ENCODE assay signal across 9 mouse cellular contexts in the genomic region with DNA sequence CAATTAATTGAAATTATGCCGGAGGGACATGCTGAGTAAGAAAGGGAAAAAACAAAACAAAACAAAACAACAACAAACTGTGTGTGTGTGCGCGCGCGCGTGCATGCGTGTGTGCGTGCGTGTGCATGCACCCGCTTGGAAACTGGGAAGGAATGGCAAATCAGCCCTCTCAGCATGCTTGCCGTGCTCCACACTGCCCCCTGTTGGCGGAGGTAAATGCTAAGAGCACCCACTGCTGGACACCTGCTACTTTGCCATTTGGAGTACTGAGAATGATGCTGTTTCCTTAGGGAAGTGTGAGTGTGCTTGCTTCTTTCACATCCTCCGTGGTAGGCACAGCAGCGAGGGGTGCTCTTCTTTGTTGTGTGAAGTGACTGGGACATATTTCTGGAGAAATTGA.
DNase-seq lines count a peak whose midpoint lies in the region; ATAC-seq and TF ChIP-seq lines count a peak whose summit lies in the region.
"Had no signal": no experiment of that assay in that cellular context is flagged by ENCODE, and none has a peak within 500 bp of the region (broad histone marks: within the 10 kb centered on the region; RNA-seq: fewer than 3 reads in every experiment).

No protein-coding gene starts in this region.

- no peaks in the 10 kb centered on the region for H3K4me1 ChIP-seq in embryonic fibroblast, embryonic 13.5 days (ENCODE audit: control insufficient read depth, insufficient read depth, low read length)
- no peaks in the 10 kb centered on the region for H3K4me1 ChIP-seq in stomach, postnatal 0 days (replicated peaks; ENCODE audit: control insufficient read depth, insufficient read depth)
- H3K4me1 ChIP-seq in midbrain, embryonic 10.5 days = no peaks in the 10 kb centered on the region
- no peaks in the 10 kb centered on the region for H3K4me1 ChIP-seq in midbrain, embryonic 14.5 days (ENCODE audit: control insufficient read depth, insufficient read depth, low read length)
- H3K4me1 ChIP-seq: liver, embryonic 13.5 days had no signal

- H3K36me3 ChIP-seq in stomach, postnatal 0 days (ENCODE audit: control insufficient read depth, insufficient read depth, low read length) = no peaks in the 10 kb centered on the region
- no peaks in the 10 kb centered on the region for H3K36me3 ChIP-seq in midbrain, embryonic 10.5 days
- H3K36me3 ChIP-seq in midbrain, embryonic 14.5 days (ENCODE audit: control insufficient read depth, insufficient read depth, low read length) = no peaks in the 10 kb centered on the region
- H3K36me3 ChIP-seq: liver, embryonic 13.5 days had no signal

- peak; percentile 59 for TF ChIP-seq CTCF in embryonic fibroblast, embryonic 13.5 days (IDR thresholded peaks at IDR 0.05; ENCODE audit: borderline replicate concordance, insufficient read depth, low read length)
- TF ChIP-seq CTCF in stomach, postnatal 0 days (IDR thresholded peaks at IDR 0.05; ENCODE audit: low read depth) = peak; percentile 57

- no peak overlapping the region for H3K4me2 ChIP-seq in stomach, postnatal 0 days (replicated peaks; ENCODE audit: low read depth)
- no peak overlapping the region for H3K4me2 ChIP-seq in midbrain, embryonic 14.5 days (ENCODE audit: low read length)
- H3K4me2 ChIP-seq: liver, embryonic 13.5 days had no signal

- no peaks in the 10 kb centered on the region for H3K27me3 ChIP-seq in stomach, postnatal 0 days (ENCODE audit: control insufficient read depth, insufficient read depth, low read length)
- no peaks in the 10 kb centered on the region for H3K27me3 ChIP-seq in midbrain, embryonic 10.5 days (ENCODE audit: low read depth, poor library complexity, severe bottlenecking)
- no peaks in the 10 kb centered on the region for H3K27me3 ChIP-seq in midbrain, embryonic 14.5 days (ENCODE audit: control insufficient read depth, insufficient read depth, low read length)
- H3K27me3 ChIP-seq: liver, embryonic 13.5 days had no signal

- no peak overlapping the region for H3K27ac ChIP-seq in embryonic fibroblast, embryonic 13.5 days (ENCODE audit: insufficient read depth, low read length)
- H3K27ac ChIP-seq in stomach, postnatal 0 days (replicated peaks) = no peak overlapping the region
- no peak overlapping the region for H3K27ac ChIP-seq in midbrain, embryonic 10.5 days (replicated peaks)
- no peak overlapping the region for H3K27ac ChIP-seq in midbrain, embryonic 14.5 days (replicated peaks; ENCODE audit: low read depth, low read length)
- H3K27ac ChIP-seq: liver, embryonic 13.5 days had no signal

- H3K4me3 ChIP-seq in embryonic fibroblast, embryonic 13.5 days (ENCODE audit: insufficient read depth, low read length) = no peak overlapping the region
- H3K4me3 ChIP-seq in stomach, postnatal 0 days (ENCODE audit: low read depth, low read length) = no peak overlapping the region
- no peak overlapping the region for H3K4me3 ChIP-seq in midbrain, embryonic 10.5 days
- H3K4me3 ChIP-seq in midbrain, embryonic 14.5 days (replicated peaks; ENCODE audit: low read depth, low read length) = no peak overlapping the region
- H3K4me3 ChIP-seq: liver, embryonic 13.5 days had no signal

- no peak for TF ChIP-seq EP300 in stomach, postnatal 0 days (optimal IDR thresholded peaks at IDR 0.05)

- no peak for ATAC-seq in stomach, postnatal 0 days (ENCODE audit: low FRiP score, low TSS enrichment)
- no peak for ATAC-seq in midbrain, embryonic 14.5 days (ENCODE audit: low FRiP score, low TSS enrichment)

- no peak for TF ChIP-seq POLR2A in embryonic fibroblast, embryonic 13.5 days (IDR thresholded peaks at IDR 0.05; ENCODE audit: low read depth, low read length)

- DNase-seq in kidney, postnatal 4 days = peak; percentile 17 to 18
- no peak for DNase-seq in kidney, postnatal 14 days
- DNase-seq in NIH3T3 (ENCODE audit: low read depth) = peak; percentile 47
- no peak for DNase-seq in stomach, postnatal 0 days (ENCODE audit: low spot score)
- DNase-seq in left cerebral cortex, adult 18-20 months (ENCODE audit: low spot score in 2 of 2) = no peak
- DNase-seq in midbrain, embryonic 10.5 days (ENCODE audit: low spot score) = no peak
- no peak for DNase-seq in midbrain, embryonic 14.5 days
- DNase-seq: liver, embryonic 13.5 days had no signal

- WGBS in stomach, postnatal 0 days = 83% methylated on average over 14 of the region's 14 CpGs
- 81% methylated on average over 14 of the region's 14 CpGs for WGBS in midbrain, embryonic 10.5 days
- 83% methylated on average over 14 of the region's 14 CpGs for WGBS in midbrain, embryonic 14.5 days

- no peak overlapping the region for H3K9ac ChIP-seq in stomach, postnatal 0 days (ENCODE audit: low read length)
- H3K9ac ChIP-seq in midbrain, embryonic 14.5 days (replicated peaks; ENCODE audit: low read length) = no peak overlapping the region
- H3K9ac ChIP-seq: liver, embryonic 13.5 days had no signal

- no peaks in the 10 kb centered on the region for H3K9me3 ChIP-seq in stomach, postnatal 0 days (ENCODE audit: control insufficient read depth, low read length)
- no peaks in the 10 kb centered on the region for H3K9me3 ChIP-seq in midbrain, embryonic 10.5 days (replicated peaks)
- H3K9me3 ChIP-seq in midbrain, embryonic 14.5 days (ENCODE audit: control insufficient read depth, low read length) = no peaks in the 10 kb centered on the region
- H3K9me3 ChIP-seq: liver, embryonic 13.5 days had no signal

Comparison
In these comparisons a context has a peak if more than half of its experiments do, and no peak if none do; other contexts are left out.
1. DNase-seq: peak in kidney, postnatal 4 days (2 of 2) and NIH3T3 (single experiment); none in kidney, postnatal 14 days (single experiment), stomach, postnatal 0 days (single experiment), left cerebral cortex, adult 18-20 months (0 of 2), midbrain, embryonic 10.5 days (single experiment) and midbrain, embryonic 14.5 days (single experiment).